Mouse (Mus musculus): ENCODE data around the gene Thrsp. TPM values are rescaled to one million over a fixed set of nuclear protein-coding genes. Genes with fewer than 3 reads are reported as not detected.

Gene Thrsp
- polyA plus RNA-seq, 1 experiment = not detected

GRCm38 (mm10) chr7:97419163-97419562, 1.6 kb upstream of the Thrsp start:
- TF ChIP-seq POLR2A (IDR thresholded peaks at IDR 0.05; ENCODE audit: low read depth, low read length) (no peak), CTCF (IDR thresholded peaks at IDR 0.05; ENCODE audit: borderline replicate concordance, insufficient read depth, low read length) (no peak)
- no peaks in the 10 kb centered on the region for H3K4me1 ChIP-seq (ENCODE audit: control insufficient read depth, insufficient read depth, low read length)
- H3K27ac ChIP-seq (ENCODE audit: insufficient read depth, low read length) = no peak overlapping the region
- no peak overlapping the region for H3K4me3 ChIP-seq (ENCODE audit: insufficient read depth, low read length)

- Histone ChIP-seq H3K27ac (ENCODE audit: insufficient read depth, low read length) (no peak overlapping the region), H3K4me1 (ENCODE audit: control insufficient read depth, insufficient read depth, low read length) (no peaks in the 10 kb centered on the region), H3K4me3 (ENCODE audit: insufficient read depth, low read length) (no peak overlapping the region)
- TF ChIP-seq POLR2A (IDR thresholded peaks at IDR 0.05; ENCODE audit: low read depth, low read length) (no peak), CTCF (IDR thresholded peaks at IDR 0.05; ENCODE audit: borderline replicate concordance, insufficient read depth, low read length) (no peak)
These were observed 1.2 kb upstream of the Thrsp start for GRCm38 (mm10) chr7:97418717-97419116.

GRCm38 (mm10) chr7:97416473-97416872, 1.1 kb downstream of the Thrsp start:
- Histone ChIP-seq H3K4me3 (ENCODE audit: insufficient read depth, low read length) (no peak overlapping the region), H3K27ac (ENCODE audit: insufficient read depth, low read length) (no peak overlapping the region), H3K4me1 (ENCODE audit: control insufficient read depth, insufficient read depth, low read length) (no peaks in the 10 kb centered on the region)
- TF ChIP-seq CTCF (IDR thresholded peaks at IDR 0.05; ENCODE audit: borderline replicate concordance, insufficient read depth, low read length) (no peak), POLR2A (IDR thresholded peaks at IDR 0.05; ENCODE audit: low read depth, low read length) (no peak)

- no peak for TF ChIP-seq POLR2A (IDR thresholded peaks at IDR 0.05; ENCODE audit: low read depth, low read length)
- TF ChIP-seq CTCF (IDR thresholded peaks at IDR 0.05; ENCODE audit: borderline replicate concordance, insufficient read depth, low read length) = no peak
- no peak overlapping the region for H3K4me3 ChIP-seq (ENCODE audit: insufficient read depth, low read length)
- no peaks in the 10 kb centered on the region for H3K4me1 ChIP-seq (ENCODE audit: control insufficient read depth, insufficient read depth, low read length)
- H3K27ac ChIP-seq (ENCODE audit: insufficient read depth, low read length) = no peak overlapping the region
These were observed 2.4 kb downstream of the Thrsp start for GRCm38 (mm10) chr7:97414915-97415687.

- no peak overlapping the region for H3K4me3 ChIP-seq (ENCODE audit: insufficient read depth, low read length)
- H3K4me1 ChIP-seq (ENCODE audit: control insufficient read depth, insufficient read depth, low read length) = no peaks in the 10 kb centered on the region
- TF ChIP-seq POLR2A (IDR thresholded peaks at IDR 0.05; ENCODE audit: low read depth, low read length) (no peak), CTCF (IDR thresholded peaks at IDR 0.05; ENCODE audit: borderline replicate concordance, insufficient read depth, low read length) (no peak)
- no peak overlapping the region for H3K27ac ChIP-seq (ENCODE audit: insufficient read depth, low read length)
These were observed 3.1 kb downstream of the Thrsp start for GRCm38 (mm10) chr7:97414426-97414825.

- TF ChIP-seq CTCF (IDR thresholded peaks at IDR 0.05; ENCODE audit: borderline replicate concordance, insufficient read depth, low read length) (no peak), POLR2A (IDR thresholded peaks at IDR 0.05; ENCODE audit: low read depth, low read length) (no peak)
- Histone ChIP-seq H3K27ac (ENCODE audit: insufficient read depth, low read length) (no peak overlapping the region), H3K4me3 (ENCODE audit: insufficient read depth, low read length) (no peak overlapping the region), H3K4me1 (ENCODE audit: control insufficient read depth, insufficient read depth, low read length) (no peaks in the 10 kb centered on the region)
These were observed 3.5 kb downstream of the Thrsp start for GRCm38 (mm10) chr7:97413981-97414380.

GRCm38 (mm10) chr7:97411575-97411974, 6.0 kb downstream of the Thrsp start:
- no peaks in the 10 kb centered on the region for H3K4me1 ChIP-seq (ENCODE audit: control insufficient read depth, insufficient read depth, low read length)
- H3K4me3 ChIP-seq (ENCODE audit: insufficient read depth, low read length) = no peak overlapping the region
- TF ChIP-seq CTCF (IDR thresholded peaks at IDR 0.05; ENCODE audit: borderline replicate concordance, insufficient read depth, low read length) (no peak), POLR2A (IDR thresholded peaks at IDR 0.05; ENCODE audit: low read depth, low read length) (no peak)
- no peak overlapping the region for H3K27ac ChIP-seq (ENCODE audit: insufficient read depth, low read length)

GRCm38 (mm10) chr7:97411106-97411505, 6.4 kb downstream of the Thrsp start:
- Histone ChIP-seq H3K4me1 (ENCODE audit: control insufficient read depth, insufficient read depth, low read length) (no peaks in the 10 kb centered on the region), H3K4me3 (ENCODE audit: insufficient read depth, low read length) (no peak overlapping the region), H3K27ac (ENCODE audit: insufficient read depth, low read length) (no peak overlapping the region)
- TF ChIP-seq POLR2A (IDR thresholded peaks at IDR 0.05; ENCODE audit: low read depth, low read length) (no peak), CTCF (IDR thresholded peaks at IDR 0.05; ENCODE audit: borderline replicate concordance, insufficient read depth, low read length) (no peak)

- no peaks in the 10 kb centered on the region for H3K4me1 ChIP-seq (ENCODE audit: control insufficient read depth, insufficient read depth, low read length)
- TF ChIP-seq CTCF (IDR thresholded peaks at IDR 0.05; ENCODE audit: borderline replicate concordance, insufficient read depth, low read length) (no peak), POLR2A (IDR thresholded peaks at IDR 0.05; ENCODE audit: low read depth, low read length) (no peak)
- no peak overlapping the region for H3K4me3 ChIP-seq (ENCODE audit: insufficient read depth, low read length)
- no peak overlapping the region for H3K27ac ChIP-seq (ENCODE audit: insufficient read depth, low read length)
These were observed 10.4 kb downstream of the Thrsp start for GRCm38 (mm10) chr7:97407145-97407544.

GRCm38 (mm10) chr7:97399960-97400715, 17.4 kb downstream of the Thrsp start, which contains the start of gene Ndufc2:
Ndufc2 (plus strand) TSS chr7:97400003.
- TF ChIP-seq POLR2A (IDR thresholded peaks at IDR 0.05; ENCODE audit: low read depth, low read length) = peak; percentile 98
- no peak for TF ChIP-seq CTCF (IDR thresholded peaks at IDR 0.05; ENCODE audit: borderline replicate concordance, insufficient read depth, low read length)
- peak within 1 kb of the TSS; percentile 84 for H3K4me3 ChIP-seq (ENCODE audit: insufficient read depth, low read length)
- peaks cover 6% of the 10 kb centered on the region for H3K4me1 ChIP-seq (ENCODE audit: control insufficient read depth, insufficient read depth, low read length)
- H3K27ac ChIP-seq (ENCODE audit: insufficient read depth, low read length) = peak within 1 kb of the TSS; percentile 13; the same call in 1 of the 2 replicates
